In the genomic region with DNA sequence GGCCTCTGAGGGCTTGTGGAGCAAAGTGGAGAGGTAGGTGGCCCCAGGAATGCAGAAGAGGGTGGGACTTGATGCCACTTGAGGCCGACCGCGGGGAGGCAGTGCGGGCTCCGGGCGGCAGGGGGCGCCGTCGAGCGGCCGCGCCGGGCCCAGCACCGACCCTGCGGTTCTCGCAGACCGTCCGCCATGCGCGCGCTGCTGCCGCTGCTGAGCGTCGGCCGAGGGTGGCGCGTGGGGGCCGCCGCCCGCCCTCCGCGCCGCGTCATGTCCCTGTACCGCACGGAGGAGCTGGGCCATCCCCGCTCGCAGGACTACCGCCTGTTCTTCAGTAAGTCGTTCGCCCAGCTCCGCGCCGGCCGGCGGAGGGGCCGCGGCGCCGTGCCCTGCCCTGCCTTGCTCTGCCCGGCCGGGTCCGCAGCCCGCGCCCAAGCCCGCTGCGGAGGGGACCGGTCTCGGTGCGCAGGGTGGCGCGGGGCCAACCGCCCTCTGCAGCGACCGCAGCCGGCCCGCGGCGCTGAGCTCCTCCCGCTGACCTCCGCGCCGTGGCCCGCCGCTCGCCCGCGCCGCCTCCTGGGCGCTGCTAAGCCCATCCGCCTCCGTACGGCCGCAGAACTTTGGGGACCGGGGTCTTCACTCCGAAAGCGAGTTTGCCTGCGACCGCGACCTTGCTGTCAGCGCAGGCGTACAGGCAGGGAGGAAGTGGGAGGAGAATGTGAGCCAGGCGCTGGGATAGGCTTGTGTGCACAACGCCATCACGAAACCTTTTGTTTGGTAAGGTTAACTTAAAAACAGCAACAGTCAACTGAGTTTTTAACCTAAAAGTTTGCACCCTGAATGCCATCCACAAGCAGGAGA, we compare ENCODE assay signal across 8 mouse cellular contexts. TPM values are rescaled to one million over a fixed set of nuclear protein-coding genes. Genes with fewer than 3 reads are reported as not detected.
A peak's percentile ranks its signal among the peaks of the same experiment; 100 is the strongest.
DNase-seq lines count a peak whose midpoint lies in the region; ATAC-seq lines count a peak whose summit lies in the region.

A gene (plus strand): TSS at position 157 of the 855 bp plus-strand sequence.

- peaks cover 4% of the 10 kb centered on the region; the same call in 1 of the 2 replicates for H3K4me1 ChIP-seq in hindbrain, embryonic 12.5 days

- no peaks in the 10 kb centered on the region for H3K27me3 ChIP-seq in hindbrain, embryonic 12.5 days

- no peaks in the 10 kb centered on the region for H3K36me3 ChIP-seq in hindbrain, embryonic 12.5 days

- H3K4me2 ChIP-seq in hindbrain, embryonic 12.5 days (replicated peaks), result peak within 1 kb of the TSS; percentile 63

- H3K27ac ChIP-seq in hindbrain, embryonic 12.5 days, result peak within 1 kb of the TSS; percentile 97

- DNase-seq in Muller cell, postnatal 12 days (ENCODE audit: inconsistent ontology term), result peak; percentile 86
- peak; percentile 87 for DNase-seq in cerebellum, adult 9-11 months
- DNase-seq in frontal cortex, postnatal 10 days (ENCODE audit: low spot score in 2 of 2), result peak; percentile 53 to 76
- peak; percentile 74 to 82 for DNase-seq in layer of hippocampus, postnatal 14 days (ENCODE audit: low spot score in 2 of 2)
- DNase-seq in lung, postnatal 25 days (ENCODE audit: low spot score), result peak; percentile 87
- peak; percentile 84 for DNase-seq in retina, embryonic 14.5 days (ENCODE audit: low spot score)
- peak; percentile 88 for DNase-seq in thymus, postnatal 4 days

- peak within 1 kb of the TSS; percentile 77 for H3K4me3 ChIP-seq in hindbrain, embryonic 12.5 days

- H3K9ac ChIP-seq in hindbrain, embryonic 12.5 days, result peak within 1 kb of the TSS; percentile 90

- H3K9me3 ChIP-seq in hindbrain, embryonic 12.5 days (replicated peaks), result no peaks in the 10 kb centered on the region

- under 1% methylated on average over 90 of the region's 95 CpGs for WGBS in hindbrain, embryonic 12.5 days

- ATAC-seq in hindbrain, embryonic 12.5 days (ENCODE audit: low FRiP score), result peak; percentile 95

RNA-seq across cellular contexts. Expression of the gene that starts here (rescaled TPM):
- polyA plus RNA-seq in hindbrain, embryonic 12.5 days (2016; fragmentation: Nextera tagmentation; extraction: Ambion mirVana), result 70.3 and 71.0 TPM in 2 replicates
- 10 to 100 TPM; 47.9 to 50.3 TPM for total RNA-seq in layer of hippocampus, postnatal 14 days (2021)

Comparison
In these comparisons a context has a peak if more than half of its experiments do, and no peak if none do; other contexts are left out.
1. Peak in every context shown above with its lines: DNase-seq, ATAC-seq, H3K4me3 ChIP-seq and H3K27ac ChIP-seq.